Mouse (Mus musculus): ENCODE measurements around the gene Tpbgl. TPM values are rescaled to one million over a fixed set of nuclear protein-coding genes. Genes with fewer than 3 reads are reported as not detected.

Gene Tpbgl
- polyA plus RNA-seq (2012; rRNA removed), result 2.3 and 2.8 TPM in 2 replicates

DNA sequence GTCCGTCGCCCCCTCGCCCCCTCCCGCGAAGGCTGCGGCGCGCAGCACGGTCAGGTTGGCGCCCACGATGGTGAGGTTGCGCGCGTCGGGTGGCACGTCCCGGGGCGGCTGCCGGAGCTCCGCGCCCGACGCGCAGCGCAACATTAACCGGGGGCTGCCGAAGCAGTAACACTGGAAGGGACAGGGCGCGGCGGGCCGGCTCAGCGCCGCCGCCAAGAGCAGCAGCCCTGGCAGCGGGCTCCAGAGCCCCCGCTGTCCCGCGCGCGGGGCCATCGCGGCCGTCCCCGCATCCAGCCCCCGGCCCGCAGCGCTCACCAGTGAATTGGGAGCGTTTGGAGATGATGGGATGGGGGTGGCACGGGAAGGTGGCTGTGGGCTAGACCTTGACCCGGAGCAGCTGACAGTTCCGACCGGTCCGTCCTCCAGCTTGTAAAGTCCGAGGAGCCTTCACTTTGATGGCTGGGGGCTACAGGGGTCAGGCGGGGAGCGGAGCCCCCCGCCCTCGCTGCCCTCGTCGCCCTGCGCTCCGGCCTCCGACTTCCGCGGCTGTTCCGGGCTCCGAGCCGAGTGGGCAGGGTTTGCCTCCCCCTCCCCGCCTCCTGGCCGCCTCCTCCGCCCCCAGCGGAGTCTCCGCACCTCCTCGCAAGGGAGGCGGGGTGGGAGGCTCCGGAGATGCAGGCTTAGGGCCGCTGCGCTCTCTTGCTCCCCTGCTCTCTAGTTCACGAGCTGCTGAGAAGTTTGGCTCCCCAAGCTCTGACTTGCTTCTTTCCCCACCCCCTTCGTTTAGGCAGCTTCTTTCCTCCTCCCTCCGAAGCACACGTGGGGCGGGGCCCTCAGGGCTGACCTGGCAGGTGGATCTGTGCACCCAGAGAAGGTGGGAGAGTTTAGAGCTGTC is at the start of gene Tpbgl:
Gene Tpbgl, minus strand, starts transcription at position 728 of the 895 bp plus-strand sequence.
- Histone ChIP-seq H3K4me3 (ENCODE audit: insufficient read depth, low read length) (peak within 1 kb of the TSS; percentile 35), H3K27ac (ENCODE audit: insufficient read depth, low read length) (no peak within 1 kb of the TSS), H3K4me1 (ENCODE audit: control insufficient read depth, insufficient read depth, low read length) (no peaks in the 10 kb centered on the region)
- TF ChIP-seq CTCF (IDR thresholded peaks at IDR 0.05; ENCODE audit: extremely low read depth, insufficient read depth, low read length) (no peak), POLR2A (IDR thresholded peaks at IDR 0.05; ENCODE audit: extremely low read depth, insufficient read depth, low read length) (no peak)

DNA sequence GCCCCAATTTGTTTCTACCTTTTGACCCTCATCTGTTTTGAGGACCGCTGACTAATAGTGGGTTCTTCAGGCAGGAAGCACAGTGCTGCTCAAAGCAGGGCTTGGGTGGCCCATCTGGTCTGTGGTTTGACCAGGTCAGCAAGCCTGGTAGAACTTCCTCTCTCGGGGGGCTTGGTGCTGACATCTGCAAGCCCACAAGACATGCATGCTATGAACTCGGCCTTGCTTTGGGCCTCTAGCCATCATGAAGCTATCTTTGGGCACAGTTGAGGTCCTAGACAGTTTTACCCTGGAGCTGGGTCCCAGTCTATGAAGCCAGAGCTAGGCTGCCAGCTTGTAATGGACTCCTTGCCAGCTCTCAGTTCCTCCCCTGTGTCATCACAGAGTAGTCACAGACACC is 48.0 kb upstream of the Tpbgl start:
- no peak overlapping the region for H3K27ac ChIP-seq (ENCODE audit: insufficient read depth, low read length)
- H3K4me3 ChIP-seq (ENCODE audit: insufficient read depth, low read length), result no peak overlapping the region
- TF ChIP-seq POLR2A (IDR thresholded peaks at IDR 0.05; ENCODE audit: extremely low read depth, insufficient read depth, low read length) (no peak), CTCF (IDR thresholded peaks at IDR 0.05; ENCODE audit: extremely low read depth, insufficient read depth, low read length) (no peak)
- peaks cover 2% of the 10 kb centered on the region; the same call in 1 of the 2 replicates for H3K4me1 ChIP-seq (ENCODE audit: control insufficient read depth, insufficient read depth, low read length)

DNA sequence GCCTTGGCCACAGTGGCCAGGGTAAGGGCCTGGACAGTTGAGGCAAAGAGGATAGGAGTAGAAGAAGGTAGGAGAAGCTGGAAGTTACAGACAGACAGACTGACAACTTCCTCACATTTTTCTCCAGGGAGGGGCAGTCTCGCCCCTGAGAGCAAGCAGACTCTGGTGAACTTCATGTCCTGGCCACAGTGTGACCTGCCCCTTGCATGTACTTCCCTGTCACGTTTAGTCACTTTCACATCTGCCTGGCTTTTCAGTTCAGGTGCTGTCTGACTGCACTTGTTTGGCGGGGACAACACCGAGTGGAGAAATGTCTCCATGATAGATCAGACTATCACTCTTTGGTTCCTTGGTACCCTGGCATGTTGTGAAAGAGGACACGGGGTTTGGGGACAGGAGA is 47.3 kb upstream of the Tpbgl start:
- H3K4me1 ChIP-seq (ENCODE audit: control insufficient read depth, insufficient read depth, low read length), result 0 out of 2 replicates have a peak, but pooled peaks cover 2% of the 10 kb centered on the region
- H3K27ac ChIP-seq (ENCODE audit: insufficient read depth, low read length), result 0 out of 2 replicates have a peak overlapping the region, but pooled peaks have one; percentile 4
- H3K4me3 ChIP-seq (ENCODE audit: insufficient read depth, low read length), result no peak overlapping the region
- TF ChIP-seq POLR2A (IDR thresholded peaks at IDR 0.05; ENCODE audit: extremely low read depth, insufficient read depth, low read length), result no peak
- TF ChIP-seq CTCF (IDR thresholded peaks at IDR 0.05; ENCODE audit: extremely low read depth, insufficient read depth, low read length), result no peak

DNA sequence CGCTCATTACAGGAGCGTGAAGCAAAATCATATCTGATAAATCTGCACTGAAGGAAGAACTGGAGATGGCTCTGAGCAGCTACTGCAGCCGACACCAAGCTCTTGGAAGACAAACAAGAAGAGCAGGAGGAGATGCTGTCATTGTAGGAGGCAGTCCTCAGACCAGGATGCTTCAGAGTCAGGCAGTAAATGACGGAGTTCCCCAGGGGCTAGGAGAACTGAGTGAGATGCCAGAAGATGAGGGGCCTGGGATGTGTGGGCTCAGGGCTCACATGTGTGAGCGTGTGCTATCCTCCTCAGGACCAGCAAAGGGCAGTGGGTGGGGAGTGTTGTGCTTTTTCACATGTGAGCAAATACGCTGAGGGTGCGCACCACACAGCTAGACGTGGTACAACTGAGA is 46.3 kb upstream of the Tpbgl start:
- TF ChIP-seq POLR2A (IDR thresholded peaks at IDR 0.05; ENCODE audit: extremely low read depth, insufficient read depth, low read length) (no peak), CTCF (IDR thresholded peaks at IDR 0.05; ENCODE audit: extremely low read depth, insufficient read depth, low read length) (no peak)

DNA sequence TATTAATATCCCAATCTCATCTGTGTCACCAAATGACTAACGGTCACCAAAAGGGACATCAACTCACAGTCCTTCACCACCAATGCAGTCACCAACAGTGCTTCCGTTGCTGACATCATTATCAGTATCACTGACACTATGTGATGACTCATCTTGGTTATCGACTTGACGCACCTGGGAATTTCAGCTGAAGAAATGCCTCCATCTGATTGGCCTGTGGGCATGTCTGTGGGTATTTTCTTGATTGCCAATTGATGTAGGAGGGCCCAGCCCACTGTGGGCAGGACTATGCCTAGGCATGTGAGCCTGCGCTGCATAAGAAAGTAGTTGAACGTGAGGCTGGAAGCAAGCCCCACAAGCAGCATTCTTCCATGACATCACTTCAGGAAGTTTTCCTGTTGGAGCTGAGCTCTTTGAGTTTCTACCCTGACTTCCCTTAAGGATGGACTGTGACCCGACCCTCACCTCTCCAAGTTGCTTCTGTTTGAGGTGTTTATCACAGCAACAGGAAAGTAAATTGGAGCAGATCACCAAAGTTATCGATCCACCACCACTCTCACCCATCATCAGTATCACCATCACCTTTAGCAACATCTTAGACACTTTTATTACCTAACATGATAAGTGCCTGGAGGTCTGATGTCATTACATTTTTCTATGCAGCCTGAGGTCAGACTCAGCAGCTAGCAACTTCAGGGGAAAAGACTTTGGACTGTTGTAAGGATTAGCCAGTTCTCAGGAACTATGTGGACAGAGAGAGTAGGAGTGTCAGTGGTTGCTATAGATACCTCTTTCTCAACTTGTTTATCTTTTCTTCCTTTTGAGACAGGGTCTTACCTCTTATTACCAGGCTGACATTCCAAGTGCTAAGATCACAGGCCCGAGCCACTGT is 44.9 kb upstream of the Tpbgl start:
- Histone ChIP-seq H3K27ac (ENCODE audit: insufficient read depth, low read length) (no peak overlapping the region), H3K4me3 (ENCODE audit: insufficient read depth, low read length) (no peak overlapping the region), H3K4me1 (ENCODE audit: control insufficient read depth, insufficient read depth, low read length) (0 out of 2 replicates have a peak, but pooled peaks cover 2% of the 10 kb centered on the region)
- no peak for TF ChIP-seq POLR2A (IDR thresholded peaks at IDR 0.05; ENCODE audit: extremely low read depth, insufficient read depth, low read length)
- no peak for TF ChIP-seq CTCF (IDR thresholded peaks at IDR 0.05; ENCODE audit: extremely low read depth, insufficient read depth, low read length)

More for the DNA sequence above, 46.3 kb upstream of the Tpbgl start:
- H3K27ac ChIP-seq (ENCODE audit: insufficient read depth, low read length), result no peak overlapping the region
- no peak overlapping the region for H3K4me3 ChIP-seq (ENCODE audit: insufficient read depth, low read length)
- H3K4me1 ChIP-seq (ENCODE audit: control insufficient read depth, insufficient read depth, low read length), result 0 out of 2 replicates have a peak, but pooled peaks cover 2% of the 10 kb centered on the region

DNA sequence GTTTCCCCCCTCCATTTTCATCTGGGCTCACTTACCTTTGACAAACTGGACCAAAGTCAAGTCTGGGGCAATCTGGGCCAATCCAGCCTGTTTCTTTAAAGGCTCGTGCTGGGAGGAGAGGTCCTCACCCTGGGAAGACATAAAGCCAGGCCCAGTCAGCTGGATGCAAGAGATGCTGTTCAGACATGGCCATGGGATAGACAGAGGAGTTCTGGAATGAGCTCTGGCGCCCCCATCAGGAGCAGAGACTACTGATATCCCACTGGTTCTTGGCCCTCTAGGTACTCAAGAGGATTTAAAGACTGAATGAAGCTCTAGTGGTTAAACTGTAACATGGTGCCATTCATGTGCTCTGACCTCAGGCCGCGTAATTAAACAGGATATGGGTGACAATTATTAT is 44.0 kb upstream of the Tpbgl start:
- TF ChIP-seq CTCF (IDR thresholded peaks at IDR 0.05; ENCODE audit: extremely low read depth, insufficient read depth, low read length) (no peak), POLR2A (IDR thresholded peaks at IDR 0.05; ENCODE audit: extremely low read depth, insufficient read depth, low read length) (no peak)
- H3K27ac ChIP-seq (ENCODE audit: insufficient read depth, low read length), result no peak overlapping the region
- H3K4me3 ChIP-seq (ENCODE audit: insufficient read depth, low read length), result no peak overlapping the region
- 0 out of 2 replicates have a peak, but pooled peaks cover 2% of the 10 kb centered on the region for H3K4me1 ChIP-seq (ENCODE audit: control insufficient read depth, insufficient read depth, low read length)

DNA sequence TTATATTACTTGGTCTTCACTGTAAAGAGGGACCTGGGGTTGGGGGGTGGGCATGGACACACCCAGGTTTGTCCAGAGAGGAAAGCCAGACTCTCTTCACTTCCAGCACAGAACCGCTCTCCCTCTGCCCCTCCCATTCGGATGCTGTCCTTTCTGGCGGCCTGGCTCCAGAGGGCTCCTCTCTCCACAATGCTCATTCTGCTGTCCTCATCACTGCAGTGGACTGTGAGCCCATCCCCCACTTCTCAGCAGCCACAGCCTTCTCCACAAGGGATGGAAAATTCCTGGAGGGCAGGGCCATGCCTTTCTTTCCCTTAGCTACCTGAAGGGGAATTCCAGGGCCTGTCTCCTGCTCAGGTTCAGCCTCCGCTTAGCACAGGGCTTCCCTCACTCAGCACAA is 41.9 kb upstream of the Tpbgl start:
- TF ChIP-seq POLR2A (IDR thresholded peaks at IDR 0.05; ENCODE audit: extremely low read depth, insufficient read depth, low read length) (no peak), CTCF (IDR thresholded peaks at IDR 0.05; ENCODE audit: extremely low read depth, insufficient read depth, low read length) (no peak)
- H3K27ac ChIP-seq (ENCODE audit: insufficient read depth, low read length), result no peak overlapping the region

DNA sequence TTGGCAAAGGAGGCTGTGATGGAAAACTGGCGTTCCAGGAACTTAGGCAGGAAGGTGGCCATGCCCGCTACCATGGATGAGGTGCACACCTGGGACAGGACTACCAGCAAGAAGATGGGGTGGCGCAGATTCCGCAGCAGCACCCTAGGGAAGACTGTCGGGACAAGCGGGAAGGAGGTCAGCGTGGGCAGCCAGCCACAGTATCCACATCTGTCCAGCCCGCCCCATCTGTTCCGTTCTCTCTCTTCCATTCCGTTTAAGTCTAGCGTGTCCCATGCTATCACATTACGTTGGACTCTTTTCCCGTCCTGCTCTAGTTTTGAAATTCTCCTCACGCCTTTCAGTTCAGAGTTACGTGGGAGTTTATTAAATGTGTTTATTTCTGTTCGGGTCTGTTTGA is 40.2 kb upstream of the Tpbgl start:
- Histone ChIP-seq H3K4me1 (ENCODE audit: control insufficient read depth, insufficient read depth, low read length) (no peaks in the 10 kb centered on the region), H3K4me3 (ENCODE audit: insufficient read depth, low read length) (no peak overlapping the region), H3K27ac (ENCODE audit: insufficient read depth, low read length) (no peak overlapping the region)
- TF ChIP-seq POLR2A (IDR thresholded peaks at IDR 0.05; ENCODE audit: extremely low read depth, insufficient read depth, low read length), result no peak
- TF ChIP-seq CTCF (IDR thresholded peaks at IDR 0.05; ENCODE audit: extremely low read depth, insufficient read depth, low read length), result no peak

More for the DNA sequence above, 41.9 kb upstream of the Tpbgl start:
- Histone ChIP-seq H3K4me3 (ENCODE audit: insufficient read depth, low read length) (no peak overlapping the region), H3K4me1 (ENCODE audit: control insufficient read depth, insufficient read depth, low read length) (0 out of 2 replicates have a peak, but pooled peaks cover 2% of the 10 kb centered on the region)

DNA sequence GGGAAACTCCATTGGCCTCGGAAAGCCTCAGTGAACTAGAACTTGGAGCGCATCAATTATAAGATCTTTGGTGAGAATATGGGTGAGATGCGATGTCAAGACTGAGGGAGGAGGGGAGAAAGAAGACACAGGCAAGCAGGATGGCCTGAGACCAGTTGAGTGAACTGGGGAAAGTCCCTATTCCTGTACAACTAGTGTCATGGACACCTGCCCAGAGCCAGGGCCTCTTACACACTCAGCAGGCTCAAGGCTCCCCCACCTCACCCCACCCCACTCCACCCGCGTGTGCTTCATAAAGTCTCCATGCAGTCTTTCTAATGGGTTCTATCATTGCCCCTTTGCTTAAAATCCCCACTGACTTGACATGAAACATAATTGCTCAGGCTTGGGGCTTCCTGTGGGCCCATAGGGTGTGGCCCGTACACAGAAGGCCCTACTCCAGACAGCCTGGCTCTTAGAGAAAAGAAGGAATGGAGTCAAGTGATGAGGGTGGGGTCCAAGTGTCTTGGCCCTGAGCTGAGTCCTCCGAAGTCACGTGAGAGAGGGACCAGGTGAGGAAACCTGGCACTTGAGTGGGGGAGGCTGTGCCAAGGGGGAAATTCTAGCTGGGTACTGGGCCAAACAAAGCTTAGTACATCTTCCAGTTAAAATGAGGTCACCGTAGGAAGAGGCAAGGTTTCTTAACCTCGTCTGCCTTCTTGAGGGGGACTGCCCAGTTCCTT is 39.0 kb upstream of the Tpbgl start:
- TF ChIP-seq POLR2A (IDR thresholded peaks at IDR 0.05; ENCODE audit: extremely low read depth, insufficient read depth, low read length) (no peak), CTCF (IDR thresholded peaks at IDR 0.05; ENCODE audit: extremely low read depth, insufficient read depth, low read length) (no peak)
- H3K4me3 ChIP-seq (ENCODE audit: insufficient read depth, low read length), result no peak overlapping the region
- no peaks in the 10 kb centered on the region for H3K4me1 ChIP-seq (ENCODE audit: control insufficient read depth, insufficient read depth, low read length)
- H3K27ac ChIP-seq (ENCODE audit: insufficient read depth, low read length), result no peak overlapping the region

All from cortical plate, adult 2 months (tissue).